8 mouse cellular contexts compared by ENCODE assay signal in genomic region chr2:101628297-101629236, GRCm38 (mm10). TPM values are rescaled to one million over a fixed set of nuclear protein-coding genes. Genes with fewer than 3 reads are reported as not detected.
DNase-seq lines count a peak whose midpoint lies in the region; ATAC-seq and TF ChIP-seq lines count a peak whose summit lies in the region.

No protein-coding gene starts in this region.

- H3K4me1 ChIP-seq in thymus, adult 2 months (replicated peaks; ENCODE audit: control insufficient read depth, insufficient read depth, low read length): peaks cover 15% of the 10 kb centered on the region

- no peaks in the 10 kb centered on the region for H3K27me3 ChIP-seq in thymus, adult 2 months (ENCODE audit: control insufficient read depth, insufficient read depth, low read length)

- ATAC-seq in inflammation-experienced regulatory T-cells, adult 6 months: peak; percentile 83
- ATAC-seq in megakaryocyte-erythroid progenitor cell, adult 5-6 weeks (replicated peaks; ENCODE audit: low FRiP score, low TSS enrichment, poor library complexity, severe bottlenecking): peak; percentile 98

- peak; percentile 22 for DNase-seq in thymus, adult 2 months
- no peak for DNase-seq in thymus, postnatal 10 days (ENCODE audit: low spot score in 2 of 2)
- DNase-seq in embryo, embryonic 10.5 days (ENCODE audit: low spot score): peak; percentile 99
- peak; percentile 54 for DNase-seq in gastrocnemius, postnatal 14 days
- DNase-seq in left cerebral cortex, postnatal 10 days (ENCODE audit: extremely low spot score in 1 of 2, low spot score in 2 of 2): peak; percentile 77 to 96
- peak; percentile 84 for DNase-seq in right cerebral cortex, postnatal 25 days

- peak overlapping the region; percentile 52 for H3K27ac ChIP-seq in thymus, adult 2 months (ENCODE audit: control insufficient read depth, insufficient read depth, low read length)

- no peak for TF ChIP-seq POLR2A in thymus, adult 2 months (IDR thresholded peaks at IDR 0.05; ENCODE audit: control insufficient read depth, extremely low read depth, insufficient read depth, low read length, poor library complexity)

- no peak for TF ChIP-seq CTCF in thymus, adult 2 months (IDR thresholded peaks at IDR 0.05; ENCODE audit: borderline replicate concordance, control insufficient read depth, extremely low read depth, insufficient read depth, low read length, poor library complexity)

- peaks cover 47% of the 10 kb centered on the region for H3K36me3 ChIP-seq in thymus, adult 2 months (ENCODE audit: control insufficient read depth, insufficient read depth, low read length)

- intact Hi-C loops in gastrocnemius, postnatal 14 days (cut with DNase I; ENCODE audit: low total_unique reads): no loop called here
- intact Hi-C loops in left cerebral cortex, postnatal 10 days (cut with DNase I): no loop called here

- 43% methylated on average over 31 of the region's 31 CpGs for WGBS in thymus, adult 2 months

- H3K4me3 ChIP-seq in thymus, adult 2 months (ENCODE audit: control insufficient read depth, insufficient read depth, low read length): peak overlapping the region; percentile 52

RNA-seq across cellular contexts. Expression of gene Rag2, which starts 4.0 kb away (rescaled TPM):
- polyA plus RNA-seq in thymus, adult 2 months (2012; rRNA removed): 41.8 and 55.7 TPM in 2 replicates
- not detected for total RNA-seq in gastrocnemius, postnatal 14 days (2021)
- not detected for polyA plus RNA-seq in inflammation-experienced regulatory T-cells, adult 6 months (2017; shearing (Covaris generic))
- not detected for total RNA-seq in left cerebral cortex, postnatal 10 days (2021)
- total RNA-seq in megakaryocyte-erythroid progenitor cell, adult 5-6 weeks (2014; fragmentation: Nextera tagmentation): 0.35 and 0.90 TPM in 2 replicates
- 0.34 and 2.0 TPM in 2 replicates for total RNA-seq in megakaryocyte-erythroid progenitor cell, adult 5-6 weeks (2017)

RNA-seq across cellular contexts. Expression of gene Rag1, which starts 20.7 kb away (rescaled TPM):
- polyA plus RNA-seq in thymus, adult 2 months (2012; rRNA removed): 330 and 350 TPM in 2 replicates
- total RNA-seq in gastrocnemius, postnatal 14 days (2021): under 1 TPM; 0.04 to 0.10 TPM
- polyA plus RNA-seq in inflammation-experienced regulatory T-cells, adult 6 months (2017; shearing (Covaris generic)): not detected
- under 1 TPM; 0.34 to 0.51 TPM for total RNA-seq in left cerebral cortex, postnatal 10 days (2021)
- total RNA-seq in megakaryocyte-erythroid progenitor cell, adult 5-6 weeks (2014; fragmentation: Nextera tagmentation): 0.99 and 2.2 TPM in 2 replicates
- 0.23 and 1.1 TPM in 2 replicates for total RNA-seq in megakaryocyte-erythroid progenitor cell, adult 5-6 weeks (2017)

RNA-seq across cellular contexts. Expression of gene B230118H07Rik, which starts 20.8 kb away (rescaled TPM):
- polyA plus RNA-seq in thymus, adult 2 months (2012; rRNA removed): 2.8 and 3.4 TPM in 2 replicates
- total RNA-seq in gastrocnemius, postnatal 14 days (2021): 10 to 100 TPM; 52.8 to 55.1 TPM
- polyA plus RNA-seq in inflammation-experienced regulatory T-cells, adult 6 months (2017; shearing (Covaris generic)): under 1 TPM in 2 of 3 experiments, not detected in 1; 0.59 to 0.79 TPM
- 10 to 100 TPM; 24.7 to 27.9 TPM for total RNA-seq in left cerebral cortex, postnatal 10 days (2021)
- total RNA-seq in megakaryocyte-erythroid progenitor cell, adult 5-6 weeks (2014; fragmentation: Nextera tagmentation): 13.1 and 34.1 TPM in 2 replicates
- total RNA-seq in megakaryocyte-erythroid progenitor cell, adult 5-6 weeks (2017): 45.4 and 76.2 TPM in 2 replicates

RNA-seq across cellular contexts. Expression of gene Traf6, which starts 49.7 kb away (rescaled TPM):
- polyA plus RNA-seq in thymus, adult 2 months (2012; rRNA removed): 31.9 and 34.5 TPM in 2 replicates
- total RNA-seq in gastrocnemius, postnatal 14 days (2021): 10 to 100 TPM in 1 of 2 experiments, 1 to 10 TPM in 1; 9.6 to 10.1 TPM
- 10 to 100 TPM; 10.8 to 15.1 (median 14.4) TPM for polyA plus RNA-seq in inflammation-experienced regulatory T-cells, adult 6 months (2017; shearing (Covaris generic))
- 10 to 100 TPM in 1 of 2 experiments, 1 to 10 TPM in 1; 8.9 to 10.3 TPM for total RNA-seq in left cerebral cortex, postnatal 10 days (2021)
- total RNA-seq in megakaryocyte-erythroid progenitor cell, adult 5-6 weeks (2014; fragmentation: Nextera tagmentation): 18.3 and 26.1 TPM in 2 replicates
- total RNA-seq in megakaryocyte-erythroid progenitor cell, adult 5-6 weeks (2017): 13.9 and 15.3 TPM in 2 replicates

Comparison
In these comparisons a context has a peak if more than half of its experiments do, and no peak if none do; other contexts are left out.
1. DNase-seq: peak in thymus, adult 2 months (single experiment), embryo, embryonic 10.5 days (single experiment), gastrocnemius, postnatal 14 days (single experiment), left cerebral cortex, postnatal 10 days (2 of 2) and right cerebral cortex, postnatal 25 days (single experiment); none in thymus, postnatal 10 days (0 of 2).